Mouse (Mus musculus) heart, embryonic 13.5 days (tissue): Measurements from ENCODE around the gene Inpp4b. TPM values are rescaled to one million over a fixed set of nuclear protein-coding genes. Genes with fewer than 3 reads are reported as not detected.

Experiments used
- ATAC-seq: fragments of 200-750 bp; cut with Nextera tagmentation; 2 replicates; pipeline ENCODE4 v1.8.0; 2017; ENCODE audit warnings: moderate TSS enrichment; ENCODE audit not compliant: insufficient number of reproducible peaks, low FRiP score, low TSS enrichment; ENCODE audit errors: extremely low read depth
- H3K27ac ChIP-seq: fragments of 300-500 bp; sonication (generic); replicated peaks from 2 replicates; pipeline ENCODE4 v1.5.1; 2015; ENCODE audit warnings: moderate library complexity, mild to moderate bottlenecking, inconsistent platforms
- H3K27me3 ChIP-seq: fragments of 300-500 bp; sonication (generic); replicated peaks from 2 replicates; pipeline ENCODE4 v1.6.1; 2015; ENCODE audit warnings: mild to moderate bottlenecking, inconsistent platforms
- H3K36me3 ChIP-seq: fragments of 300-500 bp; sonication (generic); 2 replicates; pipeline ENCODE4 v1.6.1; 2015; ENCODE audit warnings: mild to moderate bottlenecking, inconsistent platforms
- H3K4me1 ChIP-seq: fragments of 300-500 bp; sonication (generic); 2 replicates; pipeline ENCODE4 v1.6.1; 2015; ENCODE audit warnings: inconsistent platforms
- H3K4me2 ChIP-seq: fragments of 300-500 bp; sonication (generic); 2 replicates; pipeline ENCODE4 v1.6.1; 2015; ENCODE audit warnings: inconsistent platforms, mild to moderate bottlenecking, moderate library complexity
- H3K4me3 ChIP-seq: fragments of 300-500 bp; sonication (generic); 2 replicates; pipeline ENCODE4 v1.5.1; 2015; ENCODE audit warnings: moderate library complexity, mild to moderate bottlenecking, inconsistent platforms
- H3K9ac ChIP-seq: fragments of 300-500 bp; sonication (generic); 2 replicates; pipeline ENCODE4 v1.6.1; 2015; ENCODE audit warnings: inconsistent platforms, mild to moderate bottlenecking, moderate library complexity
- H3K9me3 ChIP-seq: fragments of 300-500 bp; sonication (generic); 2 replicates; pipeline ENCODE4 v1.6.1; 2016; ENCODE audit warnings: inconsistent platforms
- WGBS: fragments of 180-500 bp; shearing (Covaris S2); methylation state at CpG from one replicate; pipeline ENCODE4 v1.1.7; 2015; ENCODE audit warnings: mixed read lengths; 5-methylcytosine and 5-hydroxymethylcytosine counted together
- polyA plus RNA-seq: library from polyadenylated mRNA; unstranded; fragments of >200 nt; fragmentation: Nextera tagmentation; extraction: Ambion mirVana; gene quantifications from 2 replicates; pipeline ENCODE4 v1.2.1, GENCODE M21; 2015

Inpp4b gene
- polyA plus RNA-seq, 1 experiment from 2014 or later, result 9.4 TPM

DNA sequence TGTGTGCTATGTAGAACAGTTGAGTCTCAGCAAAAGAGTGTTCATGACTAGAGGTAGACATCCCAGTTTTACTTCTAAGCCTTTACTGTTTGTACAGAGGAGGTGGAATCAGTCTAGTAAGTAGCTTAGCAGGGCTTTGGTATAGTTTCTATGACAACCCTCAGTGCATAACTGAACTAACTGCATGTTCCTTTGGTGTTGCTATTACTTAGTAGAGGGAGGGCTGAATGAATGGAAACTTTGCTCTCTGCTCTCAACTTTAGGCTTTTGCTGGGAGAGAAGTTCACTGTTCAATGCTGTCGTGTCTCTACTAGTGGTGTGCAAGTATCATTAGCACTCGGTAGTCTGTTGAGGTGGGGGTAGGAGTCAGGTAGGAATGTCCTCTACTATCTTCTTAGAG is 393.3 kb downstream of the Inpp4b start:
- no peaks in the 10 kb centered on the region for H3K4me1 ChIP-seq
- no peak overlapping the region for H3K27ac ChIP-seq
- no peak overlapping the region for H3K9ac ChIP-seq
- no peak for ATAC-seq
- no peaks in the 10 kb centered on the region for H3K27me3 ChIP-seq
- no peak overlapping the region for H3K4me2 ChIP-seq
- 83% methylated on average over 2 of the region's 2 CpGs for WGBS
- H3K36me3 ChIP-seq, result no peaks in the 10 kb centered on the region
- H3K9me3 ChIP-seq, result no peaks in the 10 kb centered on the region
- no peak overlapping the region for H3K4me3 ChIP-seq

DNA sequence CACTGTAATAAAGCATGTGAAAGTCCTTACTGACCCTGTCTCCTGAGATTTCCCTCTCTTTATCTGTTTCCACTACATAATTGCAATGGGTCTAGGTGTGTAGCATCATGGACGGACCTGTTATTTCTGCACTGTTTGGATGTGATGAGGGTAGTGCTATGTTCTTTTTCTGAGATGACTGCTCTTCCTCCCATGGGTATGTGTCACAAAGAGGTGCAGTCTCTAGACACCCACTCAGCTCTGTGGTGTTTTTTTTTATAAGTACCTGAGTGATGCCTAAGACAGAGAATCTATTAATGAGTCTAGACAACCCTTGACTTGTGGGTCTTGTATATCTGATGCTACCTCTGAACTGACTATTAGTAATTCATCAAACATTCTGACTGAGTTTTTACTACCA is 393.7 kb downstream of the Inpp4b start:
- H3K27ac ChIP-seq, result no peak overlapping the region
- ATAC-seq, result no peak
- H3K4me1 ChIP-seq, result no peaks in the 10 kb centered on the region
- WGBS, result 93% methylated on average over 1 of the region's 1 CpGs
- no peak overlapping the region for H3K9ac ChIP-seq
- H3K9me3 ChIP-seq, result no peaks in the 10 kb centered on the region
- H3K36me3 ChIP-seq, result no peaks in the 10 kb centered on the region
- no peak overlapping the region for H3K4me3 ChIP-seq
- no peaks in the 10 kb centered on the region for H3K27me3 ChIP-seq
- H3K4me2 ChIP-seq, result no peak overlapping the region

DNA sequence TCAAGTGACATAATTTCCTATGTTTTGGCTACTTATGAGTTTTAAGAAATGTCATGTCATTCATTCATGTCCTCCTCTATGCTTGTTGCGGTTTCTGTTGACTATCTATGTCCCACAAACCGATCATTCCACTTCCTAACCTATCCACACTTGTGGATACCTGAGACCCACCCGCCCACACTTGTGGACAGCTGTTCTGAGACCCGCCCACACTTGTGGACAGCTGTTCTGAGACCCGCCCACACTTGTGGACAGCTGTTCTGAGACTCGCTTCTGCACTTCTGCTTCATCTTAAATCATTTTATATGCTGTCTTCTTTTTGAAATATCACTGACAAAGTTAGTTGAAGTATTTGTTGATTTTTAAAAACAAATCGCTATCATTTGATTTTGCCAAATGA is 400.2 kb downstream of the Inpp4b start:
- Histone ChIP-seq H3K27ac (no peak overlapping the region), H3K4me3 (no peak overlapping the region), H3K4me2 (no peak overlapping the region), H3K36me3 (no peaks in the 10 kb centered on the region), H3K9me3 (no peaks in the 10 kb centered on the region), H3K27me3 (no peaks in the 10 kb centered on the region), H3K4me1 (no peaks in the 10 kb centered on the region), H3K9ac (no peak overlapping the region)
- WGBS, result 83% methylated on average over 7 of the region's 7 CpGs
- no peak for ATAC-seq

DNA sequence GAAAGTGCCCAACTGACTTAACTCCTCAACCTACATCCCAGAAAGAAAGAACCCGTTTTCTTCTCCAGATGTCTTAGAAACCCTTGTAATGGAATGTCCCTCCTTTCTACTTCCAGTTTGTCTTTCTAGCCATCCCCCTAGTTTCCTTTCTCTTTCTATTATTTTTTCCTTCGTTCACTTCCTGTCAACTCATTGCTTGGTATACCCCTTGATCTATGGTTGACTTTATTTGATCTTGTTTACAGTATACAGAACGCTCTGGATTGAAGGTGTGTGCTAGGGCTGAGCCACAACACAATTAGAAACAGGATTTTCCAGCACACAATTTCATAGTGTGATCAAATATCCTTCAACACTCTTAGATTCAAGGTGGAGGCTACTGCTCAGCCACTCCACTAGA is 400.7 kb downstream of the Inpp4b start:
- Histone ChIP-seq H3K36me3 (no peaks in the 10 kb centered on the region), H3K27ac (no peak overlapping the region), H3K27me3 (no peaks in the 10 kb centered on the region), H3K4me3 (no peak overlapping the region), H3K4me2 (no peak overlapping the region), H3K4me1 (no peaks in the 10 kb centered on the region), H3K9ac (no peak overlapping the region), H3K9me3 (no peaks in the 10 kb centered on the region)
- WGBS, result 66% methylated on average over 3 of the region's 3 CpGs
- ATAC-seq, result no peak

DNA sequence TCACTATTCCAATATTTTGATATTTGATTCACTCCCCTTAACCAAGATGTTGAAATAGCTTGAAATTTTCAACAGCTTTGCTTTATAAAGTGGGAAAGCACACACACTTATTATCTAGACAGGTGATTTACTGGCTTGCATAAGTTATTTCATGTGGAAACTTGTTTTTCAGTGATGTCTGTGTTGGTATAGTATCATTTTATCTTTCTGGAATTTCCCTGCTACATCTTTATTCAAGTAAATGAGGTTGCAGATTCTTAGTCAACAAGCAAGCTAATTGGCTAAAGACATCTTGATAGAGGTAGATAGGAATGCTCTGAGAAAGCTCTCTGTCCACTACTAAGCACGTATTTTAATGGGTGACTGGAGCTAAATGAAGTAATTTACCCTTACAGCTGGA is 403.1 kb downstream of the Inpp4b start:
- H3K4me3 ChIP-seq, result no peak overlapping the region
- no peaks in the 10 kb centered on the region for H3K27me3 ChIP-seq
- H3K4me1 ChIP-seq, result no peaks in the 10 kb centered on the region
- no peak overlapping the region for H3K27ac ChIP-seq
- WGBS, result 63% methylated on average over 1 of the region's 1 CpGs
- no peaks in the 10 kb centered on the region for H3K9me3 ChIP-seq
- no peaks in the 10 kb centered on the region for H3K36me3 ChIP-seq
- no peak overlapping the region for H3K4me2 ChIP-seq
- no peak overlapping the region for H3K9ac ChIP-seq
- no peak for ATAC-seq

DNA sequence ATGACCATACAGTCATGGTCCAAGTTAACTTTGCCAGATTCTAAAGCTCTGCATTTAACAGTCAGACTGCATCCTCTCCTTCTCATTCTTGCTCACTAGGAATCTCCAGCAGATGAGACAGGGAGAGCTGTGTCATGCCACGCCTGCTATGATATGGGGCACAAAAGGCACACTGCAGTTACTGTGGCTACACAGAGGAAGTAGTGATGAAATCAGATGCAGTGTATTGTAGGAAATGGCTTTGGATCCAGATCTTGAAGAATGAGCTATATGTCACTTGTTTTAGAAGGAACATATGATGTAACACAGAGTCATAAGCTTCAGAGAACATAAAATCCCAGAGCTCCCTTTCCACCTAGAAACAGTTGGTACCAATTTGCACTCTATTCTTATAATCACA is 408.8 kb downstream of the Inpp4b start:
- no peak overlapping the region for H3K4me3 ChIP-seq
- no peak for ATAC-seq
- H3K4me2 ChIP-seq, result no peak overlapping the region
- no peak overlapping the region for H3K27ac ChIP-seq
- 55% methylated on average over 1 of the region's 1 CpGs for WGBS
- no peaks in the 10 kb centered on the region for H3K36me3 ChIP-seq
- no peak overlapping the region for H3K9ac ChIP-seq
- H3K9me3 ChIP-seq, result no peaks in the 10 kb centered on the region
- H3K27me3 ChIP-seq, result no peaks in the 10 kb centered on the region
- no peaks in the 10 kb centered on the region for H3K4me1 ChIP-seq

DNA sequence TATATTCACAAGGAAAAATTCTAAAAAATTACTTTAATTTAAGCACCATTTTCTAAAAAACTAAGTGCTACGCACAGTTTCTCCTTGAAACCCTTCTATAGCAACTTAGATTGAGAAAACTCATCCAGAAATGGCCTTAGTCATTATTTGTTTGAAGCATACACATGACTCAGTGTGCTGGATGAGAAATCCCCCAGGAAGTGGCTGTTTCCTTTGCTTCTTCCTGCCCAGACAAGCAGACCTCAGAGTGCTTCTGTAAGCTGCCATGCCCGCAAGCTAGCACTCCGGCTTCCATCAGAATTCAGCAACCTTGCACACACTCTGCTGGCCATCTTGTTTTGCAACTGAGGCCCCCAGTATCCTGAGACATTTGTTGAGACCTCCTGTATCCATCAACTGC is 414.3 kb downstream of the Inpp4b start:
- H3K4me3 ChIP-seq, result no peak overlapping the region
- 73% methylated on average over 3 of the region's 3 CpGs for WGBS
- H3K27ac ChIP-seq, result no peak overlapping the region
- 0 out of 2 replicates have a peak, but pooled peaks cover 2% of the 10 kb centered on the region for H3K4me1 ChIP-seq
- H3K36me3 ChIP-seq, result no peaks in the 10 kb centered on the region
- ATAC-seq, result no peak
- no peaks in the 10 kb centered on the region for H3K9me3 ChIP-seq
- H3K27me3 ChIP-seq, result no peaks in the 10 kb centered on the region
- no peak overlapping the region for H3K9ac ChIP-seq
- no peak overlapping the region for H3K4me2 ChIP-seq

DNA sequence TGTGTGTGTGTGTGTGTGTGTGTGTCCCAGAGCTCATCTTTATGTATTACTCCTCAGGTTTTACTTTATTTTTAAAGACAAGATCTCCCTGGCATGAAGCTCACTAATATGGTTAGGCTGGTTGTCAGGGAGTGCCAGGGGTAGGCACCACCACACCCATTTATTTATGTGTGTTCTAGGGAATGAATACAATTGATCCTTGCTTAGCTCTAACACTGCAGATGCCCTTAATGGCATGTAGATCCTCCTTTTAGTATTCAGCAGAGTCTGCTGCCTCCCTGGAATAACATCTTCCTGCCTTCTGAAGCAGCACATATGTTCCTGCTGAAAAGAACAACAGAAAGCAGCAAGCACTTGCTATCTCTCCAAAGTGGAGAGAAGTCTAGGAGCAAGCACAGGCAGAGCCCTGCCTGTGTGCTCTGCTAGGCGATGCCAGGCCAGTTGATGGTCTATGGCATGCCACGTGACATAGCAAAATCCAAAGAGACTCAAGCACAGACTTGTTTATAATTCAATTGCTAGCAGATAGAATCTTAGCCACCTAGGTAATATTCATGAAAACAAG is 415.3 kb downstream of the Inpp4b start:
- Histone ChIP-seq H3K4me1 (0 out of 2 replicates have a peak, but pooled peaks cover 2% of the 10 kb centered on the region), H3K36me3 (no peaks in the 10 kb centered on the region), H3K27ac (no peak overlapping the region), H3K9me3 (no peaks in the 10 kb centered on the region), H3K27me3 (no peaks in the 10 kb centered on the region), H3K4me3 (no peak overlapping the region), H3K9ac (no peak overlapping the region), H3K4me2 (no peak overlapping the region)
- no peak for ATAC-seq
- WGBS, result 69% methylated on average over 2 of the region's 2 CpGs

DNA sequence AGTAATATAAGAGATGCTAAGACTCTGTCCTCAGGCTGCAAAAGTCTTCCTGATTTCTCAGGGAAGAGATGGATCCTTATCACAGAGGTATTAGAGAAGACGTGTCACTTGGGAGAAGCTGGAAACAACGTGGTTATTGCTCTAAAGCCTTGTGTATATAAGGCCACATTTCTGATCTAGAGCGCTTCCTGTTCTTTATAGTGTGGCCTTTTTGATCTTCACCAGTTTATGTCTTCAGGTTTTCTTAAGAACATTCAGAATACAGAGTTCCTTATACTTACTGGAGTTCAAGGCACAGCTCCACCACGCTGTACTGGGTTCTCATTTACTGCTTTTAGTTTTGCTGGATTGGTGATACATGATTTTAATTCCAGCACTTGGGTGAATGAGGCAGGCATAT is 419.1 kb downstream of the Inpp4b start:
- 65% methylated on average over 4 of the region's 4 CpGs for WGBS

DNA sequence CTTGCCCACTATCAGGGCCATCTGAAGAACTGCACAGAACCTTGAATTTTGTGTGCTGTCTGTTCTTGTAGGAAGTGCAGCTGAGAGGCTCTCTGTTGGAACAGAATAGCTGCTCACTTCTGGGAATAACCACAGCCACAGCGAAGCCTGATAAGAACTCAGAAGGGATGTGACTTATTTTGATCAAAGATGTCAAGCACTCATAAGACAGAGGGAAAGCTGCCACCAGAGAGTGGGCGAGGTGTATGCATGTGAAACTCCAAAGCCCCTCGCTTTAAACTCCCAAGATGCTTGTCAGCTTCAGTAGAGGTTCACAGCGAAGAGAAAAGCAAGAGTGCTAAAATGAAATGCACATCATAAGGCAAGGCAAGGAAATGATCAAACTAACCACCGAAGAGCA is 423.7 kb downstream of the Inpp4b start:
- H3K4me3 ChIP-seq, result no peak overlapping the region
- H3K9me3 ChIP-seq, result no peaks in the 10 kb centered on the region
- peaks cover 38% of the 10 kb centered on the region for H3K4me1 ChIP-seq
- 55% methylated on average over 5 of the region's 5 CpGs for WGBS
- no peaks in the 10 kb centered on the region for H3K27me3 ChIP-seq
- no peak for ATAC-seq
- no peaks in the 10 kb centered on the region for H3K36me3 ChIP-seq
- no peak overlapping the region for H3K27ac ChIP-seq
- H3K9ac ChIP-seq, result no peak overlapping the region
- no peak overlapping the region for H3K4me2 ChIP-seq

More for the DNA sequence above, 419.1 kb downstream of the Inpp4b start:
- H3K27ac ChIP-seq, result no peak overlapping the region
- no peaks in the 10 kb centered on the region for H3K27me3 ChIP-seq
- no peak for ATAC-seq
- no peaks in the 10 kb centered on the region for H3K9me3 ChIP-seq
- H3K36me3 ChIP-seq, result no peaks in the 10 kb centered on the region
- no peak overlapping the region for H3K9ac ChIP-seq
- peaks cover 8% of the 10 kb centered on the region for H3K4me1 ChIP-seq
- no peak overlapping the region for H3K4me2 ChIP-seq
- H3K4me3 ChIP-seq, result no peak overlapping the region

DNA sequence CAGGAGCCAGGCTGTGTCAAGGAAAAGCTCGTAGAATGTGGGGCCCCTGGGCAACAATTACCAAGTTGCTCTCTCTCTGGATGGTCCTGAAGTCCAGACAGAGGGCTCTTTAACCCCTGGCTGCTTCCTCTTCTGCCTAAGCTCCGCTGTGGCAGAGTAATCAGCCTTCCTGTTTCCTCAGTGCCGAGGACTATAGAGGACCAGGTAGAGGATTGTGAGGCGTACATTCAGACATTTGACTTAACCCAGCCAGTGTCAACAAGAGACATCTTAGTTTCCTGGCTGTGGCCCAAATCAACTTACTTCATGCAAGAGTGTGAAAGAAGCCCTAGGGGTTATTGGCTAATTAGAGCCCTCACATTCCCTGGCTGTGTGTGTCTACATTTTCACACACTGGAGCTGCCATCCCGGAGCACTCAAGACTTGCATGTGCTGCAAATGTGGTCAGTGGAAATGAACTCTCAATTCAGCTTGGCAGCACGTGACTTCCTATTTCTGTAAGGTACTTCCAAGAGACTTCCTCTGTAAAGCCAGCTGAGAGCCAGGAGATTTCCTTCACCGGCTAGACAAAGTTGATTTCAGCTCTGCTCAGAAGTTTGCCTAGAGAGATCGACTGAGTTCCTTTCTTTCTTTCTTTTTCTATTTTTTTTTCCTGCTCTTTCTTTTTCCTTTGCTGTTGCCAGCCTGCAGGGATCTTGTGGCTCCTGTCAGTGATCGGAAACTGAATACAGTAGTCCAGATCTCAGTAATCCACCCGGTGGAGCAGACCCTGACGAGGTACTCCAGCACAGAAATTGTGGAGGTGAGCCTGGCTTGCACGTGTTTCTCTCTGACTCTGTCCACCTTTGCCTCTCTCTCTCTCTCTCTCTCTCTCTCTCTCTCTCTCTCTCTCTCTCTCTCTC is 425.3 kb downstream of the Inpp4b start:
- H3K9ac ChIP-seq, result peak overlapping the region; percentile 74
- ATAC-seq, result peak; percentile 42; the same call in 1 of the 2 replicates
- 14% methylated on average over 12 of the region's 12 CpGs for WGBS
- no peaks in the 10 kb centered on the region for H3K27me3 ChIP-seq
- H3K9me3 ChIP-seq, result no peaks in the 10 kb centered on the region
- peak overlapping the region; percentile 47 for H3K4me3 ChIP-seq
- H3K4me1 ChIP-seq, result peaks cover 38% of the 10 kb centered on the region
- no peaks in the 10 kb centered on the region for H3K36me3 ChIP-seq
- peak overlapping the region; percentile 83 for H3K27ac ChIP-seq
- H3K4me2 ChIP-seq, result peak overlapping the region; percentile 68

DNA sequence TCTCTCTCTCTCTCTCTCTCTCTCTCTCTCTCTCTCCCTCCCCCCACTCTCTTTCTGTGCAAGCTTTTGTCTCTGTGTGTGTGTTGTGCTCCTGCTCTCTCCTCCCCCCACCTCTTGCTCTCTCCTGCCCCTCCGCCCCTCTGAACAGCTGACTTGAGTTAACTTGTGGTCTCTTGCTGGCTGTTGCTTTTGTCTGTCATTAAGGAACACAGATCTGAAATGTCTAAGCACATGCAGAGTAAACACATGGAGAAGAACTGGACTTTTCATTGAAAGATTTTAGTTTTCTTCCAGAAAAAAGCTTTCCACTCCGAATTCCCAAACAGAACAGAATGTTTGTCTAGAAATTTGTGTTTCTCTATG is 425.9 kb downstream of the Inpp4b start:
- Histone ChIP-seq H3K9ac (peak overlapping the region; percentile 74), H3K36me3 (no peaks in the 10 kb centered on the region), H3K9me3 (no peaks in the 10 kb centered on the region), H3K4me2 (peak overlapping the region; percentile 68), H3K4me3 (peak overlapping the region; percentile 47), H3K27ac (peak overlapping the region; percentile 83), H3K4me1 (peaks cover 38% of the 10 kb centered on the region), H3K27me3 (no peaks in the 10 kb centered on the region)
- ATAC-seq, result no peak
- WGBS, result 37% methylated on average over 2 of the region's 2 CpGs
